Mouse (Mus musculus): ENCODE results near the gene Txndc9.

Gene Txndc9

GRCm38 (mm10) chr1:37976666-37977065, 21.0 kb downstream of the Txndc9 start:
- DNase-seq (ENCODE audit: inconsistent age in 2 of 2, low spot score in 1 of 2): peak; percentile 84 to 95

GRCm38 (mm10) chr1:37971520-37971919, 26.2 kb downstream of the Txndc9 start:
- no peak for DNase-seq (ENCODE audit: inconsistent age in 2 of 2, low spot score in 1 of 2)

DNA sequence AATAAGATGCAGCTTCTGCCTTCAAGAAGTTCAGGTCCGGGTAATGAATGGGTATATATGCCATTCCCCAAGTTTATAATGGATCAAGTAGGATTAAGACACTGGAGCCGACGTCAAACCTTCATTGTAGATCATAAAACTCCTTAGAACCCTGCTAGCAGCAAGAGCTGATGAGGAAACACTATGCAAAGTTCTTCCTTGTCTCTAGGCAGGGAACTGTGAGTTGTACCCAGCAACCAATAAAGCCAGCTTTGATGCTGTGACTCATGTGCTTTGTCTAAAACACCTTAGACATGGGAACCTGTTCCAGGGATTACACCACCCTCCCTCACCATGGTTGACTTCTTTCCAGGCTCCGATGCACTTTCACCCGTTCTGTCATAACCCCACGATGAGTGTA, 28.9 kb downstream of the Txndc9 start:
- no peak for DNase-seq (ENCODE audit: inconsistent age in 2 of 2, low spot score in 1 of 2)

GRCm38 (mm10) chr1:37965571-37965970, 32.1 kb downstream of the Txndc9 start:
- DNase-seq (ENCODE audit: inconsistent age in 2 of 2, low spot score in 1 of 2): no peak

DNA sequence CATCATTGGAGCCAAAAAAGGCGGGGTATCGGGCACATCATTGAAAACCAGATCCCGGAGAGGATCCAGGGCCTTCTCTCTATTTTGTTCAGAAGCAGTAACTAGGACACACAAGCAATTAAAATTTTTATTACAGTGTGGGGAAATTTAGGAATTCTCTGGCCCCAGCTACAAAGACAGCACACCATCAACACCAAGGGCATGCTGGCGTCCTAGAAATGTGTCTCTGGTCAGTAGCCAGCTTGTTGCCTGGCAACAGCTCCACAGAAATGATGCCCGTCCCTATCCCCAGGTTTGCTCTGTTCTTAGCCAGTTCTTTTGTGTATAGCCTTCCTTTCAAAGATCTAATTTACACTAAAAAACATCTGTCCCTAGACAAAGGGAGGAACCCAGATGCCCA, 38.2 kb downstream of the Txndc9 start:
- DNase-seq (ENCODE audit: inconsistent age in 2 of 2, low spot score in 1 of 2): peak; percentile 46 to 73

- DNase-seq (ENCODE audit: inconsistent age in 2 of 2, low spot score in 1 of 2): peak in 1 of 2 experiments; percentile 66
Measured at GRCm38 (mm10) chr1:37958516-37958915, 39.2 kb downstream of the Txndc9 start.

DNA sequence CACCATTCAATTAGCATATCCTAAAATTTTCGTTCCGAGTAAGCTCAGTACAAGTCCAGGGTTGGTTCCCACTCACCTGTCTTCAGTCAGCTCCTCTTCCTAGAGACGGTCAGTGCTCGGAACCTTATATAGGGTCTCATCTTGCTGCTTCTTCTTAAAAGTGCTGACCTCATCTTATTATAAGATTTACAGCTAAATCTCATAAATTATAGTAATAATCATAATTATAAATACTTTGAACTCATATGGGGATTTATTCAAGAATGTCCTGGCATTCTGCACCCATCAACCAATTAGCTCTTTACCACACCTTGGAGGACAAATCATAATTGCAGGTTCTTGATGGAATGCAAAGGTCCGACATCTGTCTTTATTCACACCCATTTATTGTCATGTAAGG, 40.0 kb downstream of the Txndc9 start, which contains the start of gene Lyg1:
Gene Lyg1, minus strand, starts transcription at position 101 of the 400 bp plus-strand sequence.
- no peak for DNase-seq (ENCODE audit: inconsistent age in 2 of 2, low spot score in 1 of 2)

DNA sequence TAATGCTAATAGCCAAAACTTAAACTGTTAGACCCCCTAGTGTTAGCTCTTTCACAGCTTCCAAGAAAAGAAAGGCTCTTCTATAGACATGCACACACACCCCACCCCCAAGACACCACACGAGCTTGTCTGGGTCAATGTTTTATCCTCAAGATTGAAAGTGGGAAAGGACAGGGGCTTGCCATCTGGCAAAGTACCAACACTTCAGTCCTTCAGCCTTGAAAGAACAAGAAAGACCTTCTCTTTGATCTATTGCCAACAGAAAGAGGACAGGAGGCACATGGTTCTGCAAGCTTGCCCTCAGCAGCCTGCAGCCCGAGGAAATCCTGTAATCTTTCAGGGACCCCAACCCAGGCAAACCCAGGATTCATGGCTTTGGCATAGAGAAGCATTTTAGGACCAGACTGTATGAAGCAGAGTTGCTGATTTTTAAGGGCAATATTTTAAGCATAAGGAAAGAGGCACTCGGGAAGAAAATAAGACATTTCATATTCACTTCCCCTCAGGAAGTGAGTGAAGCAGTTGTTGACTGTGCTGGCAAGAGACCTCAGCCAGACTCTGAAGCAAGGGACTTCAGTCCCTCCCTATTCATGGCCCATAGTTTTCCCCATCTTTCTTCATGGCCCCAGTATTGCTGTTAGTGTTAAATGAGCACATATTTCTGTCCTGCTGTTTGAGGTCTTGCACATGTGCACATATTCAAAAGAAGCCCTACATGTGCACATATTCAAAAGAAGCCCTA, 40.8 kb downstream of the Txndc9 start:
- peak; percentile 77 to 90 for DNase-seq (ENCODE audit: inconsistent age in 2 of 2, low spot score in 1 of 2)

GRCm38 (mm10) chr1:37955251-37955650, 42.4 kb downstream of the Txndc9 start:
- peak; percentile 35 to 80 for DNase-seq (ENCODE audit: inconsistent age in 2 of 2, low spot score in 1 of 2)

DNA sequence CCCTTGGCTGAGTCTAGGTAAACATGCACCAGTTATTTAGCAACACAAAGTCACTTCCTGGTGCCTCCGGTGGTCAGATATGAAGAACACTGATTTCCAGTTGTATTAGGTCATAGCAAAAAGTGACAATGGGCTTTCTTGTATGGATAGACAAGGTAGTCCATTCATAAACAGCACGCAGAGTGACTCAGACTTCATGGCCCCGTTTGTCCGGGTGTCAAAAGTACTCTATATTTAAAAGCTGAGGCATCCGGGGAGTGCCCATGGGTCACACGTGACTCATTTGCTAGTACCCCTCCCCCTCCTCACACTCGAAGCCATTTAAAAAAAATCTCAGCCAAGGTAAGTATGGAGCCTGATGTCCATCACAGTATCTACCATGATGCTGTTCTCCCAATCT, 42.9 kb downstream of the Txndc9 start:
- peak in 1 of 2 experiments; percentile 65 for DNase-seq (ENCODE audit: inconsistent age in 2 of 2, low spot score in 1 of 2)

- no peak for DNase-seq (ENCODE audit: inconsistent age in 2 of 2, low spot score in 1 of 2)
Measured at GRCm38 (mm10) chr1:37948906-37949305, 48.8 kb downstream of the Txndc9 start.

Data from adrenal gland, adult (tissue).